Mouse (Mus musculus) skeletal muscle tissue, adult 2 months (tissue): ENCODE data around the gene Dnajc25.

Experiments used
- DNase-seq: peaks from one replicate; pipeline ENCODE4 v3.0.0-alpha.2; 2012; ENCODE audit warnings: low read depth, low spot score

Gene Dnajc25

DNA sequence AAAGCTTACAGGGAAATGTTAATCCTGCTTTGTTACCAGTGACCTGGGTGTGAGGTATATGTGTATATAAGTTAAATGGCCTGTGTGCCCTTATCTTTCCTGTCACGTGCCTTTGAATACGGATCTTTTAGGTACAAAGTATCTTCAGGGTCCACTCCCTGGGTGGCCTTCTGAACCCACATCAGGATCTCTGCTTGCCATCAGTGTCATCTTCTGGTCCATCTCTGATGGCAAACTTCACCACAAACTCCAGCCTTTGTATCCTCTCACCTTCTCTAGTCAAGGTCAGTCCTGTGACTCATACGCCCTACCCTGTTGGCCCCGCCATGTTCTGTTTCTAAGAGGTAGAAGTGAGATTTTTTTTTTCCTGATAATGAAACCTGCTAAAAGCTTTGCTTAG, at the start of gene Dnajc25:
Dnajc25 (plus strand) TSS at position 301 of the 400 bp plus-strand sequence.
- DNase-seq, result no peak

DNA sequence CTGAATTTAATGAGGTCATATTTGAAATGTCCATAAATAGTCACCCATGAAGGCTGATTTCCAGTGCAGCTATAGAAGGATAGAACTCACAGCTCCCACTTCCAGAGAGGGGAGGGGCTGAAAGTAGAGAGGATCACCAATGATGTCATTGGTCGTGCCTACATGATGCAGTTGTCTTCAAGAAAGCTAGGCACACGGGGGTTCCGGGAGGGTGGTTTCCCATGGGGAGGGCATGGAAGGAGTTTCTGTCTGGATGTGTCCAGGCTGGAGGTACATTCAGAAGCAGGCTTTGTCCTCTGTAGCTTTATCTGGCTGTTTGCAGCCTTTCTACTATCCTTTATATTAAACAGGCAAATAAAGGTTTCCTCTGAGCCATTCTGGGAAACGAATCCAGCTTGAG, 46.5 kb upstream of the Dnajc25 start:
- DNase-seq, result no peak

DNA sequence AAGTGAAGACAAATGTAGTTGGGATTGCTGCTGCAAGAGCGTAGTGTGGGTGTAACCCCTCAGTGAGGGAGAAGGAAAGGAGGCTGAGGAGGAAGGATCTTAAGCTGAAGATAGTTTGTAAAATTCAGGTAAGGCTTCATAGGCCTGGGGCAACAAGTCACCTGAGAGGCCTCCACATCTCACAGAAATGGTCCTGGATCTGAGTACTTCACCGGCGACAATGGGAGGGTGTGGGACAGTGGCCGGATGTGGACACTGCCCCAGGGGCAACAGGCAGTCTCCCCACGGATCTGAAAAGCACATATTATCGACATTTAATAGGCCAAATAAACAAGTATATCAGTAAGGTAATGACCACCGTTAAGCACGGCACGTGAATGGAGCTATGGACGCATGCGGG, 42.2 kb upstream of the Dnajc25 start:
- DNase-seq, result no peak

DNA sequence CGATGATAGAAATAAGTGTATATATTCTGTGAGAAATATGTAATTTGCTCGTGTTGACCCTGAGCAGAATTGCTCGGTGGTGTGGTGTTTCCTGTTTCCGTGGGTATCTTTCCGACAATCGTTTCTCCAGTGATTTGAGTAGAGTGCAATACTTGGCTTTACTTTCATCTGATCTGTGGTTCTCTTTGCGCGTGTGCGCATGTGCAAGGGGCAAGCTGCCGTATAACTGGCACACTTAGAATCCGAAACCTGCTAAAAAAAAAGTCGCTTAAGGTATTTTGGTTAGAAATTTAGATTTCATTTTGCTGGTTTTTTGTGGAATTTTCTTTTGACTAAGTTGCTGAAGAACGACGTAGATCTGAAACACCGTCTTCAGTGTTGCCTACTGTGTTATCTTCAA, 33.1 kb upstream of the Dnajc25 start:
- DNase-seq, result no peak

DNA sequence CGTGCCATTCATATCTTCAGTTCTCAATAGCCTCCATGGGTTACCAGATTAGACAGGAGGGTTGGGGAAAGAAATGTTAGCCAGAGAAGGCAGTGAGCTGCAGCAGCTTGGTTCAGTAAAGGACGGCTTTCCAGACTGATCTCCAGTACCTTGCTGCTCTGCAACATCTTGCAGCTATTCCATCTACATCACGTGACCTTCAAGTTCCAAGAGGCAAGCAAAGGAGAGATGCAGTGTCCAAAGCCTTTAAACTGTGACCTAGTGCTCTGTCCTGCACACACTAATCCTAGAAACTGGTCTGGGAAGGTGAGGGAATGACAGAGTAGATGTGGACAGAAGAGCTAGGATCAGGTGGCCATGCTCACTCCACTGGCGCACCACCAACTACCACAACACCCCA, 31.6 kb upstream of the Dnajc25 start:
- DNase-seq, result no peak

DNA sequence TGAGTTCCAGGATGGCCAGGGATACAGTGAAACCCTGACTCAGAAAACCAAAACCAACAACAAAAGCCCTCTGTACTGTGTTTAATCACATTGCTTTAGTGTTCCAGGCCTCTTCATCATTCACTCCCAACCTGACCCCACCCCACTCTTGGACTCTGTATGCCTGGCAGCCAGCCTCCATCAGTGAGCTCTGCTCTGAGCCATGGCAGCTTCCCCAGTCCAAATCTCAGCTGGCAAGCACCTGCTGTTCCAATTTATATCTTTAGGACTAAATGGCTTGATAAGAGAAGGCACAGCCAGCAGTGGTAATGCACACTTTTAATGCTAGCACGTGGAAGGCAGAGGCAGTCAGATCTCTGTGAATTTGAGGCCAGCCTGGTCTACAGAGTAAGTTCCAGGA, 29.7 kb upstream of the Dnajc25 start:
- DNase-seq, result no peak

DNA sequence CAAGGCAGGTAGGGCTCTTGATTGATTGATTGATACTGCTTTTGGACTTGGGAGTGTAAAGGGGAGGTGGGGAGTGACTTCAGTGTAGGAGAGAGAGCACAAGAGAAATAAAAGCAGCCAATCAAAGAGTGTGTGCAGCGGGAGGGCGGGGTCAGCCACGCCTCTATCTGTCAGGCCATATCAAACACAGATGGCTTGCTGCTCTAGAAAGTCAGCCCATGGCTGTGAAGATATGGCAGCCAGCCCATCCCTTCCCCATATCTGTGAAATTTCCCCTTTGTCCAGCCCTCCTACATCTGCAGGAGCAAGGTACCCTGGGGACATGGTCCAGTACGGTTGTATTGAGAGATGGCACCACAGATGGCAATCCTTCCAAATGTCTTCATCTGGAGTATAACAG, 24.2 kb upstream of the Dnajc25 start:
- no peak for DNase-seq

DNA sequence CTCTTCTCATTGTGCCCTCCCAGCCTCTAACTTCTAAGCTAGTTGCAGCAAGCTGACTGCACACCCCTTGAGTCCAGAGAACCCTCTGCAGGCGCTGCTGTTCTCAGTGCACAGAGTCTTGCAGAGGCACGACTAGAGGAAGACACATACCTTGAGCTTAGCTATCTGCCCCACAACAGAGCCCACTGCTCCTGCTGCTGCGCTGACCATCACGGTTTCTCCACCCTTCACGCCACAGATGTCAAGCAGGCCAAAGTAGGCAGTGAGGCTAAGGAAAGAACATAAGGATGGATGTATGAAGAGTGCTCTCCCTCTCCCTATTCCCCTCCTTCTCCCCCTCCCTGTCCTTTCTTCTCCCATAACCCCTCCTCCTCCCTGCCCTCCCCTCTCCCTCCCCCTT, 19.2 kb upstream of the Dnajc25 start:
- DNase-seq, result no peak

DNA sequence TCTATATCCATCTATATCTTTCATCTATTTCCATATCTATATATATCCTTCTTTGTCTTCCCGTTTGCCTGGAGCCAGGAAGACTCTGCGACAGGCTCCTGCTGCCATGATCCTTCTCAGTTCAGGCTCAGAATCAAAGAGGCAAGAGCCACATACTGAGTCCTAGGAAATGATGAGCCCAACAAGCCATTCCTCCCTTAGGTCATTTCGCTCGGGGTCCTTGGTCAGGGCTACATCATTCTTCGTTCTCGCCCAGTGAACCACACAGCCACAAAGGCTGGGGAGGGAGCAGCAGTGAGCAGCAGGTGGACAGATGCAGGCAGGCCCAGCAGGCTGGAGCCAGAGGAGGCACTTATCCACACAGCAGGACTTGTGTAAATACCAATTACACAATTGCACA, 13.4 kb upstream of the Dnajc25 start:
- DNase-seq, result no peak

DNA sequence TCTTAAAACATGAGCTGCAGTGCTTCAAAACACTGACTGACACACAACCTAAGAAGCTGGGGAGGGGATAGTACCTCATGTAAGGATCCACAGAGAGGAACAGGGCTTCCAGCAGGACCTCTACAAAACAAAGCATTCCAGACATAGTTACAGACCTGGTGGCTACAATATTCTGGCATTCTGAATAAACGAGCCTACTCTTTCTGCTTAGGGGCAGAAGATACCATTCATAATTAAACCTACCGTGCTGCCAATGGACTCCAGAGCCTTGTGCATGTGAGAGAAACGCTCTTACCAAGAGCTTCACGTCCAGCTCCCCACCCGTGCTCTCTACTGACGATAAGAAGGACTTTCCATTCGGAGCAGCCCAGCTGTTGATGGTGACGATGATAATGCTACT, 12.1 kb upstream of the Dnajc25 start:
- DNase-seq, result no peak

DNA sequence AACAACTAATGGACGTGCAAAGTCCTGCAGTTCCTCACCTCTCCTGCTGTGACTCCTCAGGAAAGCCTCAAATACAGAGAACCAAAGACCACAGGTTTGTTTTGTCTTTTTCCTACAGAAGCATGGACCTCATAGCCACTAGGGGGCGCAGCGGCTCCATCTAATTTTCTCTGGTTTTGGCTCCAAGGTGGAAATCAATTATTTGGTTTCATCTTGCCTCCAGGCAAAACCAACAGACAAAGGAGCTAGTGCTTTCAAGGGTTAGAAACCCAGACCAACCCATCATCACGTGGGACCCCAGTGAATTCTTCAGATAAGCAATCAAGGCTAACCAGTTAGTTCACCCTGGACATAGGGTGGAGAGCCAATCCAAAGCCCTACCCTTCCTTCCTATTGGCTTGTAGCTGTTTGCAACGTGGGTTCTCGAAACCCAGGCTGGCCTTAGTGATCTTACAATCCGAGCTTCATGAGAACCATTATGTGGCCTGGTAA, 9.7 kb upstream of the Dnajc25 start:
- DNase-seq, result peak; percentile 25

DNA sequence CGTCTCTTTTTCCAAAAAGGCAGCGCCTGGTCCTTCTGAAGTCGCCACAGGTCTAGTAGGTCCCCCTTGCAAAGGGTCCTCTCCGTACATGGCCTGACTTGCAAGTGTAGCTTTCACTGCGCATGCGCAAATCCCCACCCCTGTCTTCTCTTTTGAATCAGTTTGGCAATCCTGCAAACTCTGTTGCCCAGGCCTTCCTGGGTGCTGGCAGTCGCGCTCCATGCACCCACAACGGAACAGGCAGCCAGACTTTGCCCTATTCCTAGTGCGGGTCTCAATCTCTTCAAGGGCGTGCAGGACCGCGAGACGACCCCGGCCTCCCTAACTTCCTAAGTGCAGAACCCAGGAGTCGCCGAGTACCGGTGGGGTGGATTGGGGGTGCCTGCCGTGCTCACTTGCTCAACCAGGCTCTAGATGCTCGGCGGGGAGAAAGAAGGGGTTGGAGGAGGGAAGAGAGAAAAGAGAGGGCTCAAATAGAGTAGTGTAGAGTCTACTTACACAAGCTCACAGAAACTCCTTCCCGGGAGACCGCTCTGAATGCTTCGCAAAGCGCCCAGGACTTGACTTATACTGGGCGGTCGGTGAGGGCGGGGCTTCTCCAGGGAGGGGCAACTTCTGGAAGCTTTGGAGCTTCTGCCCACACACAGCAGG, 8.2 kb upstream of the Dnajc25 start, which contains the start of gene Ptgr1:
Ptgr1 (minus strand) TSS at position 580 of the 651 bp plus-strand sequence.
- DNase-seq, result peak; percentile 85

DNA sequence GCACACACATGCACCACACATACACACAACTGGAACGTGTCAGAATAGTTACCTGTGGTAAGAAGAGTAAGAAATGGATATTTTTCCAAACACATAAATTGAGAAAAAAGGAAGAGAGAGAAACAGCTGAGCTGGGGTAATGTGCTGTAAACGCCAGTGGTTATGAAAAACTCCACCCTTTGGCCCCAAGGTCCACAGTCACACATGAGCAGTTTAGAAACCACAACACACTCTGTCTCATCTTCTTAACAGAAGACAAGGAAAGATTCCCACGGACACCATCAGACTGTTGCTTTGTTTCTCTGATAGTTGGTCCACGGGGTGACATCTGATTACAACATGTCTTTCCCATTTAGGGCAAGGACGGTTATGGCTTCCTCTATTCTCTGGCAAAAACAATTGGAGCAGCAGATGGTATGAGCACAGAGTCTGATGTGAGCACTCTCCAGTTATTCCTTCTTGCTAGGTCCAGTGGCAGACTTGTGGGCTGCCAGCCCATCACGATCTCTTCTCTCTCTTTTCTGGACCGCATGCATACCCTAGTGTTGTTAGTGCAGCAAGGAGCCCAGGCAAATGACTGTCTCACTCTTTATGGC, 5.5 kb upstream of the Dnajc25 start:
- DNase-seq, result no peak

DNA sequence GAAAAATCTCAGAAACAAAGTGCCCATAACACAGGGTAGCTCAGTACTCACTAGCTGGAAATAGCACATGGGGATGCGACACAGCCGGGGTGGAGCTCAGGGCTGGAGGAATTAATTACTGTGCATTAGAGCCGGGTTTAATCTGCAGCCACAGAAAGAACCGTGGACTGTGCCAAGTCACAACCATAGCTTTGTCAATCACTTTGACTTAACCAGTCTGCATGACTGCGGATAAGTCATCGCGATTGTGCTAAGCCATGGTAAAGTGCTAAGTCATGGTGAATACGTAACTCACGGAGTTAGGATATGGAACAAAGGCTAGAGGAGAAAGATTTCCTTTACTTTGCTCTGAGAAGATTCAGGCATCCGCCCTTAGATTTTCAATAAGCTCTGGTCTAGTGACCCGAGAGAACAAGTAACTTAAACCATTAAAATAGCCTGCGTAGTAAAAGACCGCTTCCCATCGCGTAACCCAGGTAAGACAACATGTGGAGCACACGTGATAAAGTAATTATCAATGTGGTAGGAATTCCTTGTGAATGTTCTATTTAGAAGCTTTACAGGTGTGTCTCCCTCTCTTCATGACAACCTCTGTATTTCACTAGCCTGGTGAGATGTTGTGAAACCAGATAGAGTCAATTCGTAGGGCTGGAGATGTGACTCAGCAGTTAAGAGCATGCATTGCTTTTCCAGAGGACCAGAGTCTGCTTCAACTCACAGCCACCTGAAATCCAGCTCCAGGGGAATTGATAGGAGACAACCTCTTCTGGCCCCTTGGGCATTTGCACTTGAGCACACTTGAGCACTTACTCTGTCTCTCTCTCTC, 4.0 kb upstream of the Dnajc25 start:
- no peak for DNase-seq

DNA sequence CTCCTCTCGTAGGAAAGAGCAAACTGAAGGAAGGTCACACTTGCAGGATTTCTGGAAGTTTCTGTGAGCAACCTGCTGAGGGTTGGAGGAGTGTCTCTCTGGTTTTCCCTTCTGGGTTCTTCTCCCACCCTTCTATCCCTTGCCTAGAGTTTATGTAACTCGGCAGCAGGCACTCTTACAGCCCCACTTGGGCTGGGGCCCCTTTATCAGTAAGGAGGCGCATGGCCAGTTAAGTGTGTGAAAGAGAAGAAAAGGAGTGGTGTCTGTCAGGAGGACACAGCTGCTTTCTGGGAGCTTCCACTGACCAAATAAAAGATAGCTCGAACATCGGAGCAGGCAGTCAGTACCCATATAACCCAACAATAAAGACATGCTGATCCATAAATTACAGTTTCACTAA, 2.7 kb upstream of the Dnajc25 start:
- DNase-seq, result no peak

DNA sequence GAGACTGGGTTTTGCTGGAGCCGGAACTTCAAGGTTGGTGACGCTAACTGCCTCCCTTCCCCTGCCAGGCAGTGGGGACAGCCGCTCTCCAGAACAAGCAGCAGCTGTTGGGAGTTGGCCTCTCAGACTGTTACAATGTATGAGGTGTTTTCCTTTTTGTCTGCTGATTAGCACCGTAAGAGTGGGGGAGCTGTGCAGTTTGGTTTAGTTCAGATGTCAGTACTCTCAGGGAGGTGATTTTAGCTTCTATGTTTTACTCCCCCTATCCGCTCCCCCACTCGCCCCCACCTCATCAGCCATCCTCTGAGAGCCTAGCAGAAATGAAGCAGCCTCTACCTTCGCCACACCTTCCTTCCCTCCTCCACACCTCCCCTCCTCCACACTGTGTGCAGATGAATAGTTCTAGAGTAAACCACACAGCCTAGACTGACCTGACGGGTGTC, 410 bp downstream of the Dnajc25 start:
- no peak for DNase-seq

DNA sequence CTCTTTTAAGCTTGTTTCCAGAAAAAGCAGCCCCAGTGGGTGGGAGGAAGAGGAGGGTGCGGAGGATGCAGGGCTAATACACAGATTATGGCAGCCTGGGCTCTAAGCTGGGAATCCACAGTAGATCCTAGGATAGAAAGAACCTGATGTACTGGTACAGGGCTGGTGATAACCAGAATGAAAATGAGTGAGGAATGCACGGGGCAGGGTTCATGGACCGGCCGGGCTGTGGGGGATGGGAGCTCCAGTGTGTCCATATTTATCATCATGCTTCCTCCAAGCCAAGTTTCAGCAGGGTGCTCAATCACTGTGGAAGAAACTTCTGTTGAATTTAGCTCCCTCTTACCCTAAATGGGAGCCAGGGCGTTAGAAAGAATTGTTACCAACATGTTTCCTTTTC, 2.2 kb downstream of the Dnajc25 start:
- DNase-seq, result no peak

DNA sequence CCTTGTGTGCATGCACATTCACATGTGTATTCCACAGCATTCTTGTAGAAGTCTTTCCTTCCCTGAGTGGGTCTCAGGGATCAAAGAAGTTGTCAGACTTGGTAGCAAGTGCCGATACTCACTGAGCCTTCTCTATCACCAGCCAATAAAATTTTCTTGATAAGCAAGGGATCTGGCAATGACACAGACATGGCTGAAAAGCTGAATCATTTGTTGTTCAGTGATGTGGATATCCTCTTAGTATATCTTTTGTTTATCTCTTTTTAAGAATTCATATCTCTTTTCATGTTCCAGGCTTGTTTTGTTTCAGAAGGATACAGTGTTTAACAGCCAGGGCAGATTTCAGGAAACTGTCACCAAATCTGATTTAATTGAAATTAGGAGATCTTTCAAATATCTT, 3.8 kb downstream of the Dnajc25 start:
- no peak for DNase-seq

DNA sequence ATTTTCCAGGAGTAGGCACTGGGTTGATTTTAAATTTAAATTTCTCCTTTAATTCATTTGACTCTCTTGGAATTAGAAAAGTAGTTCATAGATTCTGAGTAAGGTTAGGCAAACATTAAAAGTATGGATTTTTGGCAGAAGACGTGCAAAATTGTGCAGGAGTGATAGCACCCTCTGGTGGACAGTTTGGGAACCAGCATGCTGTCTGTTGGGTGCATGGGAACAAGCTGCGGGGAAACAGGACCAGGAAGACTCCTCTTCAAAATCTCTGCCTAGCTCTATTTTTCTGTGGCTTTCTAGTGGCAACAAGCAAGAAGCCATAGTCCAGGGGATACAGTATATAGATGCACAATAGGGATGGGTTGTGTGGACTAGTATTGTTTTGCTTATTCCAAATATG, 4.8 kb downstream of the Dnajc25 start:
- DNase-seq, result peak; percentile 56

DNA sequence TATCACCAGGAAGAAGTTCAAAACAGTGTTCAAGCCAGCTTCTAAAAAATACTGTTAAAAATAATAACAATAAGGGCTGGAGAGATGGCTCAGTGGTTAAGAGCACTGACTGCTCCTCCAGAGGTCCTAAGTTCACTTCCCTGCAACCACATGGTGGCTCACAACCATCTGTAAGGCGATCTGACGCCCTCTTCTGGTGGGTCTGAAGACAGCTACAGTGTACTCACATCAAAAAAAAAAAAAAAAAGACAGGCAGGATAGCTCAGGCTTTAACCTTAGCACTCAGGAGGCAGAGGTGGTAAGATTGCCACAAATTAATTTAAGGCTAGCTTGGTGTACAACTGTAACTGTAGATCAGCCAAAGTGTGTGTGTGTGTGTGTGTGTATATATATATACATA, 5.8 kb downstream of the Dnajc25 start:
- DNase-seq, result peak; percentile 30

DNA sequence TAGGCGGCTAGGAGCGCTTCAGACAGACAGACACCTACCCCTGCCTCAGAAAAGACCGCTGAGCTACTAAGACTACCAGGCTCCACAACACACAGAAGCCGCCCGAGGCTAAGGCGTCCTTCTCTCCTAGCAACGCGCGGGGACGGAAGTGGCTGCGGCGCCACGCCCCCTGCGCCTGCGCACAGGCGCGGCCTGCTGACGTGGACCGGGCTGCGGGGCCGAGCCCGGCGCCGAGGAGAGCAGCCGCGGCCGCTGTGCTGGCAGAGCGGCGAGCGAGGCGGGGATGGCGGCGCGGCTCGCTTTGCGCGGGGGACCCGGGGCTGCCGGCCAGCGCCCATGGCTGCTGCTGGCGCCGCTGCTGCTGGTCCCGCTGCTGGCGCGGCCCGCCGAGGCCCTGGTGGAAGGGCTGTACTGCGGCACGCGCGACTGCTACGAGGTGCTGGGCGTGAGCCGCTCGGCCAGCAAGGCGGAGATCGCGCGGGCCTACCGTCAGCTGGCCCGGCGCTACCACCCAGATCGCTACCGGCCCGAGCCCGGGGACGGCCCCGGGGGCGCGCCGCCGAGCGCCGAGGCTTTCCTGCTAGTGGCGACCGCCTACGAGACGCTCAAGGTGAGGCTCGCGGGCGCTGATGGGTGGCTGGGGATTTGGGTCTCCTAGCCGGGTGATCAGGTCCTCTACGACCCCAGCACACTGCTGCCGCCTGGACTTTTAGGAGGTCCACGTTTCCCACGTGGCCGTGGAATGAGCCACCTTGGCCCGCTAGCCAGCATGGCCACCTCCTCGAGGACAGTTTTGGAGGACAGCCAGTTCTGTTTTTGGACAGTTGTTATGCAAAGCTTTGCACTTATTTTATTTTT, 8.3 kb downstream of the Dnajc25 start, which contains the start of gene Gm20503:
Gm20503 (plus strand) TSS at position 263 of the 858 bp plus-strand sequence.
- DNase-seq, result peak; percentile 89

DNA sequence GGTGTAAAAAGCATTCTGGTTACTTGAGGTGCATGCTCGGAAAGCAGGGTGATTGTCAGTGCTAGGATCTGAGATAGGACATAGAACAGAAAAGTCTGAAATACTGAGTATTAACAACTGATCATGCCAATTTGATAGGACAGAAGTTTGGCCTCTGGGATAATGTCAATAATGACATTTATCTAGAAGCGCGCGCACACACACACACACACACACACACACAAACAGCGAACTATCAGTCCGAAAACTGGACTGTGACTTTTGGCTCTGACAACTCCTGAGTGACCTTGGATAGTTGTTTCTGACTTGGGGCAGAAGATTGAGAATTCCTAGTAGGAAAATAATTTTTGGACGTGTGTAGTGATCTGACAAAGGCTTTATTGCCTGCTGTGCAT, 8.9 kb downstream of the Dnajc25 start:
- no peak for DNase-seq
